Mouse (Mus musculus) neural tube, embryonic 14.5 days (tissue): ENCODE data around the gene Etfdh. TPM values are rescaled to one million over a fixed set of nuclear protein-coding genes. Genes with fewer than 3 reads are reported as not detected.
A peak's percentile ranks its signal among the peaks of the same experiment; 100 is the strongest.
"Not testable (repeated sequence)": the region's sequence is repeated elsewhere in the genome, so short reads cannot be mapped to it uniquely, and the experiment has no call there.

Experiments used
- ATAC-seq: fragments of 200-750 bp; cut with Nextera tagmentation; 2 replicates; pipeline ENCODE4 v1.8.0; 2017; ENCODE audit warnings: low read depth, mild to moderate bottlenecking, moderate TSS enrichment, moderate library complexity
- H3K27ac ChIP-seq: fragments of 300-500 bp; sonication (generic); 2 replicates; pipeline ENCODE4 v1.5.1; 2014; ENCODE audit warnings: low read depth, mild to moderate bottlenecking, control low read depth, low read length, moderate library complexity, mixed read lengths
- H3K27me3 ChIP-seq: fragments of 300-500 bp; sonication (generic); 2 replicates; pipeline ENCODE4 v1.6.1; 2014; ENCODE audit warnings: low read length; ENCODE audit not compliant: control insufficient read depth, insufficient read depth
- H3K36me3 ChIP-seq: fragments of 300-500 bp; sonication (generic); 2 replicates; pipeline ENCODE4 v1.6.1; 2014; ENCODE audit warnings: low read length, mixed read lengths; ENCODE audit not compliant: control insufficient read depth, insufficient read depth
- H3K4me1 ChIP-seq: fragments of 300-500 bp; sonication (generic); 2 replicates; pipeline ENCODE4 v1.6.1; 2014; ENCODE audit warnings: low read length; ENCODE audit not compliant: control insufficient read depth, insufficient read depth
- H3K4me2 ChIP-seq: fragments of 300-500 bp; sonication (generic); 2 replicates; pipeline ENCODE4 v1.6.1; 2014; ENCODE audit warnings: mild to moderate bottlenecking, low read depth, low read length, control low read depth
- H3K4me3 ChIP-seq: fragments of 300-500 bp; sonication (generic); 2 replicates; pipeline ENCODE4 v1.5.1; 2014; ENCODE audit warnings: low read depth, low read length, control low read depth, mixed read lengths
- H3K9ac ChIP-seq: fragments of 300-500 bp; sonication (generic); replicated peaks from 2 replicates; pipeline ENCODE4 v1.6.1; 2014; ENCODE audit warnings: low read depth, mild to moderate bottlenecking, control low read depth, low read length, mixed read lengths
- H3K9me3 ChIP-seq: fragments of 300-500 bp; sonication (generic); 2 replicates; pipeline ENCODE4 v1.6.1; 2016; ENCODE audit warnings: low read length; ENCODE audit not compliant: control insufficient read depth
- WGBS: fragments of 180-500 bp; shearing (Covaris S2); extraction: QIAGEN DNeasy Blood & Tissue Kit; methylation state at CpG from one replicate; pipeline ENCODE4 v1.1.7; 2014; 5-methylcytosine and 5-hydroxymethylcytosine counted together
- polyA plus RNA-seq: library from polyadenylated mRNA; unstranded; fragments of >200 nt; fragmentation: Nextera tagmentation; extraction: Ambion mirVana; gene quantifications from 2 replicates; pipeline ENCODE4 v1.2.1, GENCODE M21; 2014

The Etfdh gene
- polyA plus RNA-seq, 1 experiment from 2014 or later = 40.8 TPM

- Histone ChIP-seq H3K9ac (no peak overlapping the region), H3K9me3 (no peaks in the 10 kb centered on the region), H3K4me3 (no peak overlapping the region), H3K36me3 (no peaks in the 10 kb centered on the region), H3K4me1 (no peaks in the 10 kb centered on the region), H3K27me3 (no peaks in the 10 kb centered on the region), H3K4me2 (no peak overlapping the region), H3K27ac (no peak overlapping the region)
- WGBS = 8% methylated on average over 6 of the region's 6 CpGs
- ATAC-seq = peak; percentile 80
Observed at GRCm38 (mm10) chr3:79586804-79587203, 42.5 kb downstream of the Etfdh start.

GRCm38 (mm10) chr3:79579891-79580575 is 49.3 kb downstream of the Etfdh start:
- Histone ChIP-seq H3K4me2 (no peak overlapping the region), H3K4me3 (no peak overlapping the region), H3K4me1 (no peaks in the 10 kb centered on the region), H3K9me3 (no peaks in the 10 kb centered on the region), H3K9ac (no peak overlapping the region), H3K27ac (no peak overlapping the region), H3K27me3 (no peaks in the 10 kb centered on the region), H3K36me3 (no peaks in the 10 kb centered on the region)
- WGBS = 82% methylated on average over 5 of the region's 5 CpGs
- ATAC-seq = no peak

DNA sequence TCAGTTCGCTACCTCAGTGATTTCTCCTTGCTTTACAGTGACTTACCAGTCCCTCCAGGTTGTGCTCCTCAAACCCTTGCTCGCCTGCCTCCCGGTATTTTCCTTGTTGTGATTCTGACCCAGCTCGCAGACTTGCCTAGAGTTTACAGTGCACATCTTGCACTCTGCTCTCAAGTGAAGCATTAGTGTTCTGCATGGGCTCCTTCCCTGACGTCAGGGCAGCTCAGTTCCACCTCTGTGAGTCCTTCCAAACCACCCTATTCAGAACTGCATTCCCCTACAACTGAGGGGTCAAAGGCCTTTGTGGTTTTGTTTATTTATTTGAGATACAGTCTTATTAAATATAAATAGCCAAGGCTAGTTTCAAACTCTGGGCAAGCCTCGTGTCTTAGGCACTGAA is 51.1 kb downstream of the Etfdh start:
- ATAC-seq = no peak
- H3K4me2 ChIP-seq = no peak overlapping the region
- H3K27me3 ChIP-seq = no peaks in the 10 kb centered on the region
- H3K9ac ChIP-seq = no peak overlapping the region
- H3K4me1 ChIP-seq = no peaks in the 10 kb centered on the region
- no peaks in the 10 kb centered on the region for H3K36me3 ChIP-seq
- H3K27ac ChIP-seq = no peak overlapping the region
- H3K9me3 ChIP-seq = no peaks in the 10 kb centered on the region
- H3K4me3 ChIP-seq = no peak overlapping the region
- 77% methylated on average over 6 of the region's 6 CpGs for WGBS

DNA sequence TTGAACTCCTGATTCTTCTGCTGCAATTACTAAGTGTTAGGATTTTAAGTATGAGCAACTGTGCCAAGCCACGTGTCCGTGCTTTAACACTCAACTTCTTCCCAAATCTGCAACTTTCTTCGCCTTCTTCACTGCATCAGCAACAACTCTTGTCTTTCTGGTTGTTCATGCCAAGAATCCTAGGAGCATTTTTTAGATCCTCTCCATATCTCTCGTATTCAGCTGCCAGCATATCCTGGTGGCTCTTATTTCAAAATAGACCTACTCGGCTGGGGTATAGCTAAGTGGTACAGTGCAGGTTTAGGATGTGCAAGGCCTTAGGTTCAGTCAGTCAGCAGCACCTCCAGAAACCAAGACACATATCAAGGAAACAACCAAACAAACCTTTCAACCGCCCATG is 51.7 kb downstream of the Etfdh start:
- H3K9me3 ChIP-seq = no peaks in the 10 kb centered on the region
- H3K4me3 ChIP-seq = no peak overlapping the region
- no peak overlapping the region for H3K27ac ChIP-seq
- no peaks in the 10 kb centered on the region for H3K27me3 ChIP-seq
- ATAC-seq = no peak
- H3K4me2 ChIP-seq = no peak overlapping the region
- H3K9ac ChIP-seq = no peak overlapping the region
- WGBS = 93% methylated on average over 6 of the region's 6 CpGs
- no peaks in the 10 kb centered on the region for H3K36me3 ChIP-seq
- no peaks in the 10 kb centered on the region for H3K4me1 ChIP-seq

DNA sequence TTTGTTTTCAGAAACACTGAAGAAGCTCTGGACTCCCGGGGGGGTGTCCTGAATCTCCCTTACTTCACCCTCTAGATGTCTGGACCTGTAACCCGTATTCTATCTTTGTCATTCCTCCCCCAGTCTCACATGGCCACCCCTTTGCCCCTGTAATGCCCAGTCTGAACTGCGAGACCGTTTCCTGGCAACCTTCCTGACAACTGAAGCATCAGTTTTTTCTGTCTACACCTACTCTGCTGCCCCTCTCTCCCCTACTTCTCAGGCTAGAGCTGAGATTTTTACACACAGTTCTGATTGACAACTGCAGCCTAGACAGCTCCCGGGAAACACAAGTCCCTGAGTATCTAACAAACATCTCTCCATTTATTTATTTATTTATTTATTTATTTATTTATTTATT is 52.4 kb downstream of the Etfdh start:
- H3K9ac ChIP-seq = no peak overlapping the region
- H3K9me3 ChIP-seq = no peaks in the 10 kb centered on the region
- H3K27ac ChIP-seq = no peak overlapping the region; the same call in 1 of the 2 replicates
- no peaks in the 10 kb centered on the region for H3K27me3 ChIP-seq
- no peak overlapping the region for H3K4me2 ChIP-seq
- ATAC-seq = peak; percentile 32; the same call in 1 of the 2 replicates
- H3K4me3 ChIP-seq = no peak overlapping the region
- no peaks in the 10 kb centered on the region for H3K4me1 ChIP-seq
- H3K36me3 ChIP-seq = no peaks in the 10 kb centered on the region
- 38% methylated on average over 5 of the region's 5 CpGs for WGBS

- H3K9ac ChIP-seq = no peak overlapping the region
- no peak overlapping the region for H3K4me2 ChIP-seq
- H3K4me3 ChIP-seq = no peak overlapping the region
- 19% methylated on average over 3 of the region's 3 CpGs for WGBS
- no peaks in the 10 kb centered on the region for H3K4me1 ChIP-seq
- ATAC-seq = no peak
- no peaks in the 10 kb centered on the region for H3K36me3 ChIP-seq
- no peaks in the 10 kb centered on the region for H3K9me3 ChIP-seq
- no peaks in the 10 kb centered on the region for H3K27me3 ChIP-seq
- H3K27ac ChIP-seq = no peak overlapping the region; the same call in 1 of the 2 replicates
Observed at GRCm38 (mm10) chr3:79576468-79576816, 52.9 kb downstream of the Etfdh start.

DNA sequence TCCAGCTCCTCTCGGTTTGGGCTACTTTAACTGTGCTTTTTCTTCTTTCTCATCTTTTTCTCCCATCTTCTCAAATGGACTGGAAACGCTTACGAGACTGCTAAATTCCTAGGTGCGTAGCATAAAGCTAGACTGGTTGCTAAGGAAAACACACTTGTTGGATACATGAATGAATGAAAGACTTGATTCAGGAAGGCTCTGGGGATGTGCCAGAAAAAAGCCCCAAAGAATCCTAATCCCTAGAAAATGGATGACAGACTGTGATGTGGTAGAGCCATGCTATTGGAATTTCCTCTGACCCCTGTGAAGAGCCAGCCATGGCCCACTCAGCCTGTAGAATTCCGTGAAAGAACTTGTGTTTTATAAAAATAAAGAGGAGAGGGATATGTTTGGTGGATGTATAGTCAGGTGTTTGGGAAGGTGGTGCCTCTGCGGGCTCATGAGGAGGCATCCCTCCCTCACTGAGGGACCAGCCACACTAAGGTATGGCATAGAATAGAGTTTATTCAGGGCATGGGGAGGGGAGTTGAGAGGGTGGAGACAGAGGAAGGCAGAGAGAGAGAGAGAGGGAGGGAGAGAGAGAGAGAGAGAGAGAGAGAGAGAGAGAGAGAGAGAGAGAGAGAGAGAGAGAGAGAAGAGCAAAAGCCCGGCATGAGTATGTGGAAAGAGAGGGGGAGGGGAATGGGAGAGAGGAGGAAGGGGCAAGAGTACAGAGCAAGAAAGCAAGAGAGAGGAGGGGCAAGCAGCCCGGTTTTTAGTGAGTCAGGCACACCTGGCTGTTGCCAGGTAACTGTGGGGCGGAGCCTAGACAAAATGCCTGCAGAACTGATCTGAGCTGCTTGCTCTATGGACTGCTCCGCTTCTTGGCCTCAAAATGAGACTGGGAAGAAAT is 53.5 kb downstream of the Etfdh start:
- no peaks in the 10 kb centered on the region for H3K36me3 ChIP-seq
- no peak overlapping the region for H3K27ac ChIP-seq
- no peak overlapping the region for H3K4me2 ChIP-seq
- WGBS = 24% methylated on average over 10 of the region's 10 CpGs
- H3K4me3 ChIP-seq = no peak overlapping the region
- H3K27me3 ChIP-seq = no peaks in the 10 kb centered on the region
- H3K9me3 ChIP-seq = no peaks in the 10 kb centered on the region
- peak; percentile 57 for ATAC-seq
- H3K9ac ChIP-seq = no peak overlapping the region
- no peaks in the 10 kb centered on the region for H3K4me1 ChIP-seq

DNA sequence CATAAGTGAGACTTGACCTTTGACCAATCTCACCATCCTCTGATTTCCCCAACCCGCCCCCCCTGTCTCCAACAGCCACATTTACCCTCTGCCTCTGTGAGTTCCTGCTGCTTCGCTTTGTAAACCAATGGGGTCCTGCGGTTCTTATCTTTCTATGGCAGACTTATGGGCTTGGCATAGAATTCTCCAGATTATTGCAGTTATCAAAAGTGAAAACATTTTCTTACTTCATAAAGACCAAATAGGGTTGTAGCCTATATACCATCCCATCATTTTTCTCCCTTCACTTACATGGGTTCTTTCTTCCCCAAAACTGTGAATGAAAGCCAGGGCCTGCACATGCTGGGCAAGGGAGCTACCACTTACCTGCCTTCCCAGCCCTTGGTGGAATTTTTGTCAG is 55.0 kb downstream of the Etfdh start:
- H3K4me1 ChIP-seq = no peaks in the 10 kb centered on the region
- no peak for ATAC-seq
- no peak overlapping the region for H3K4me3 ChIP-seq
- H3K4me2 ChIP-seq = no peak overlapping the region
- no peak overlapping the region for H3K27ac ChIP-seq
- no peaks in the 10 kb centered on the region for H3K36me3 ChIP-seq
- H3K27me3 ChIP-seq = no peaks in the 10 kb centered on the region
- WGBS = 79% methylated on average over 3 of the region's 3 CpGs
- no peaks in the 10 kb centered on the region for H3K9me3 ChIP-seq
- no peak overlapping the region for H3K9ac ChIP-seq

DNA sequence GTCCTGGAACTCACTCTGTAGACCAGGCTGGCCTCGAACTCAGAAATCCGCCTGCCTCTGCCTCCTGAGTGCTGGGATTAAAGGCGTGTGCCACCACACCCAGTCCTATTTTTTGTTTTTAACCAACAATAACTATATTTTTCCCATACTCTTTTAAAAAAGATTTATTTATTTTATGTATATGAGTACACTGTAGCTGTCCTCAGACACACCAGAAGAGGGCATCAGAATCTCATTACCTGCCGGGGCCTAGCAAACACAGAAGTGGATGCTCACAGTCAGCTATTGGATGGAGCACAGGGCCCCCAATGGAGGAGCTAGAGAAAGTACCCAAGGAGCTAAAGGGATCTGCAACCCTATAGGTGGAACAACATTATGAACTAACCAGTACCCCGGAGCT is 55.9 kb downstream of the Etfdh start:
- H3K27me3 ChIP-seq, ATAC-seq, H3K4me1 ChIP-seq, H3K27ac ChIP-seq, H3K4me2 ChIP-seq, H3K36me3 ChIP-seq, H3K9ac ChIP-seq, H3K9me3 ChIP-seq, H3K4me3 ChIP-seq: not testable (repeated sequence)
- 92% methylated on average over 5 of the region's 5 CpGs for WGBS
